Mouse (Mus musculus) MEL (cell line): ENCODE measurements at regions not wholly inside any gene's neighbourhood (a gene's known extent, or its start where the extent isn't known, plus 50 kb on each side); places are given as distances from the start of the nearest gene placed in this dataset.

Source experiments
- CTCF ChIP-seq, 3 experiments: IDR thresholded peaks in 2 of 3; conservative IDR thresholded peaks in 1 of 3; 2 replicates each; pipeline ENCODE4 v1.5.1; 2011 to 2012; ENCODE audit warnings: low read length in 3 of 3, low read depth in 2 of 3, mild to moderate bottlenecking in 2 of 3, improper control_type of control experiment in 1 of 3, inconsistent platforms in 1 of 3, mixed read lengths in 1 of 3, moderate library complexity in 1 of 3; ENCODE audit not compliant: control insufficient read depth in 1 of 3, insufficient read depth in 1 of 3, poor library complexity in 1 of 3, severe bottlenecking in 1 of 3
- E2F4 ChIP-seq: IDR thresholded peaks from 2 replicates; pipeline ENCODE4 v1.6.1; 2011; ENCODE audit warnings: low read depth, low read length, improper control_type of control experiment, borderline replicate concordance
- HCFC1 ChIP-seq: IDR thresholded peaks from 2 replicates; pipeline ENCODE4 v1.6.1; 2012; ENCODE audit warnings: low read depth, mild to moderate bottlenecking, inconsistent platforms, low read length, improper control_type of control experiment, moderate library complexity
- MAZ ChIP-seq: IDR thresholded peaks from 2 replicates; pipeline ENCODE4 v1.6.1; 2012; ENCODE audit warnings: low read depth, mild to moderate bottlenecking, inconsistent platforms, low read length, improper control_type of control experiment
- NRF1 ChIP-seq: IDR thresholded peaks from 2 replicates; pipeline ENCODE4 v1.6.1; 2014; ENCODE audit warnings: low read depth, mild to moderate bottlenecking, inconsistent platforms, low read length, improper control_type of control experiment, moderate library complexity; ENCODE audit not compliant: poor library complexity, insufficient read depth, severe bottlenecking
- POLR2A ChIP-seq, 2 experiments: IDR thresholded peaks; 2 replicates each; pipeline ENCODE4 v1.6.1; 2011 to 2012; ENCODE audit warnings: low read length in 2 of 2, mild to moderate bottlenecking in 2 of 2, control low read depth in 1 of 2, improper control_type of control experiment in 1 of 2, low read depth in 1 of 2, moderate library complexity in 1 of 2; ENCODE audit not compliant: control insufficient read depth in 1 of 2, insufficient read depth in 1 of 2, poor library complexity in 1 of 2
- SIN3A ChIP-seq: IDR thresholded peaks from 2 replicates; pipeline ENCODE4 v1.6.1; 2012; ENCODE audit warnings: low read length, improper control_type of control experiment, inconsistent platforms
- TCF12 ChIP-seq: IDR thresholded peaks from 2 replicates; pipeline ENCODE4 v1.6.1; 2014; ENCODE audit warnings: low read depth, mild to moderate bottlenecking, inconsistent platforms, low read length, improper control_type of control experiment, moderate library complexity
- ZMIZ1 ChIP-seq: IDR thresholded peaks from 2 replicates; pipeline ENCODE4 v1.6.1; 2012; ENCODE audit warnings: low read depth, mild to moderate bottlenecking, inconsistent platforms, low read length, improper control_type of control experiment, moderate library complexity

GRCm38 (mm10) chr4:127522151-127522550 lies 164.2 kb upstream of the Gjb5 start:
- no peak for TF ChIP-seq SIN3A
- TF ChIP-seq NRF1, result no peak
- no peak for TF ChIP-seq HCFC1
- TF ChIP-seq E2F4, result no peak
- TF ChIP-seq TCF12, result no peak
- no peak for TF ChIP-seq CTCF (IDR thresholded peaks at IDR 0.05 in 2 of 3, conservative IDR thresholded peaks at IDR 0.05 in 1 of 3; ENCODE audit: control insufficient read depth in 1 of 3, insufficient read depth in 1 of 3, low read depth in 2 of 3, low read length in 3 of 3, poor library complexity in 1 of 3, severe bottlenecking in 1 of 3)
- TF ChIP-seq MAZ, result no peak
- no peak for TF ChIP-seq POLR2A (IDR thresholded peaks at IDR 0.05; ENCODE audit: control insufficient read depth in 1 of 2, insufficient read depth in 1 of 2, low read depth in 1 of 2, low read length in 2 of 2, poor library complexity in 1 of 2)
- TF ChIP-seq ZMIZ1, result no peak
